Mouse (Mus musculus) embryonic fibroblast, embryonic 13.5 days (primary cell): ENCODE measurements around the gene Basp1.

Source experiments
- CTCF ChIP-seq: IDR thresholded peaks from 2 replicates; pipeline ENCODE4 v1.5.1; 2011; ENCODE audit warnings: mild to moderate bottlenecking, control low read depth, low read length, moderate library complexity, borderline replicate concordance; ENCODE audit not compliant: insufficient read depth
- POLR2A ChIP-seq: IDR thresholded peaks from 2 replicates; pipeline ENCODE4 v1.6.1; 2011; ENCODE audit warnings: low read depth, mild to moderate bottlenecking, control low read depth, low read length, moderate library complexity

- TF ChIP-seq CTCF: no peak
- no peak for TF ChIP-seq POLR2A
Measured at GRCm38 (mm10) chr15:25331877-25332445, 81.6 kb downstream of the Basp1 start.
